Mouse (Mus musculus) olfactory bulb, adult 2 months (tissue): Measurements from ENCODE around the gene Bicdl2.

Experiments
- CTCF ChIP-seq: fragments of 200-500 bp; IDR thresholded peaks from 2 replicates; pipeline ENCODE4 v1.5.1; 2012; ENCODE audit warnings: low read depth, mild to moderate bottlenecking, low read length, moderate library complexity; ENCODE audit not compliant: insufficient read depth
- POLR2A ChIP-seq: fragments of 200-500 bp; IDR thresholded peaks from 2 replicates; pipeline ENCODE4 v1.6.1; 2012; ENCODE audit warnings: mild to moderate bottlenecking, low read depth, low read length, moderate library complexity; ENCODE audit not compliant: insufficient read depth

GRCm38 (mm10) chr17:23658450-23658849, 1.9 kb upstream of the Bicdl2 start:
- TF ChIP-seq POLR2A (no peak), CTCF (no peak)
